Mouse (Mus musculus) gonadal fat pad, adult 2 months (tissue): ENCODE data around the gene Casp3. TPM values are rescaled to one million over a fixed set of nuclear protein-coding genes. Genes with fewer than 3 reads are reported as not detected.

Experiments used
- DNase-seq: peaks from one replicate; pipeline ENCODE4 v3.0.0-alpha.2; 2012; ENCODE audit warnings: low read depth
- polyA plus RNA-seq: library from polyadenylated mRNA; depleted of rRNA; stranded (reverse); fragments of >200 nt; gene quantifications from 2 replicates; pipeline ENCODE4 v1.2.3, GENCODE M21; 2012

Gene Casp3
- polyA plus RNA-seq, 1 experiment, result 8.3 TPM

- no peak for DNase-seq
Measured at GRCm38 (mm10) chr8:46606930-46607329, 10.2 kb upstream of the Casp3 start.

- DNase-seq, result no peak
Measured at GRCm38 (mm10) chr8:46611557-46611956, 5.5 kb upstream of the Casp3 start.

GRCm38 (mm10) chr8:46612913-46613312, 4.2 kb upstream of the Casp3 start:
- DNase-seq, result no peak

- DNase-seq, result no peak
Measured at GRCm38 (mm10) chr8:46613377-46613776, 3.7 kb upstream of the Casp3 start.

GRCm38 (mm10) chr8:46615936-46616335, 1.2 kb upstream of the Casp3 start:
- DNase-seq, result no peak

GRCm38 (mm10) chr8:46617690-46618620, 864 bp downstream of the Casp3 start:
- DNase-seq, result no peak

GRCm38 (mm10) chr8:46618639-46619320, 1.7 kb downstream of the Casp3 start:
- DNase-seq, result no peak

- DNase-seq, result no peak
Measured at GRCm38 (mm10) chr8:46622446-46623270, 5.6 kb downstream of the Casp3 start.

- DNase-seq, result no peak
Measured at GRCm38 (mm10) chr8:46625166-46625565, 8.1 kb downstream of the Casp3 start.

GRCm38 (mm10) chr8:46626642-46627041, 9.6 kb downstream of the Casp3 start:
- no peak for DNase-seq

GRCm38 (mm10) chr8:46627881-46628280, 10.8 kb downstream of the Casp3 start:
- no peak for DNase-seq

- DNase-seq, result no peak
Measured at GRCm38 (mm10) chr8:46628645-46629044, 11.6 kb downstream of the Casp3 start.

- no peak for DNase-seq
Measured at GRCm38 (mm10) chr8:46630422-46630821, 13.3 kb downstream of the Casp3 start.

- DNase-seq, result no peak
Measured at GRCm38 (mm10) chr8:46630932-46631331, 13.8 kb downstream of the Casp3 start.

GRCm38 (mm10) chr8:46639010-46639571, 22.0 kb downstream of the Casp3 start:
- no peak for DNase-seq

GRCm38 (mm10) chr8:46639852-46640251, 22.8 kb downstream of the Casp3 start:
- no peak for DNase-seq

GRCm38 (mm10) chr8:46641272-46641671, 24.2 kb downstream of the Casp3 start:
- no peak for DNase-seq

- DNase-seq, result no peak
Measured at GRCm38 (mm10) chr8:46648421-46648820, 31.3 kb downstream of the Casp3 start.

GRCm38 (mm10) chr8:46651872-46652271, 34.8 kb downstream of the Casp3 start:
- DNase-seq, result no peak

GRCm38 (mm10) chr8:46655919-46656318, 38.8 kb downstream of the Casp3 start:
- no peak for DNase-seq

GRCm38 (mm10) chr8:46671496-46671895, 54.4 kb downstream of the Casp3 start:
- no peak for DNase-seq
